In the genomic region with DNA sequence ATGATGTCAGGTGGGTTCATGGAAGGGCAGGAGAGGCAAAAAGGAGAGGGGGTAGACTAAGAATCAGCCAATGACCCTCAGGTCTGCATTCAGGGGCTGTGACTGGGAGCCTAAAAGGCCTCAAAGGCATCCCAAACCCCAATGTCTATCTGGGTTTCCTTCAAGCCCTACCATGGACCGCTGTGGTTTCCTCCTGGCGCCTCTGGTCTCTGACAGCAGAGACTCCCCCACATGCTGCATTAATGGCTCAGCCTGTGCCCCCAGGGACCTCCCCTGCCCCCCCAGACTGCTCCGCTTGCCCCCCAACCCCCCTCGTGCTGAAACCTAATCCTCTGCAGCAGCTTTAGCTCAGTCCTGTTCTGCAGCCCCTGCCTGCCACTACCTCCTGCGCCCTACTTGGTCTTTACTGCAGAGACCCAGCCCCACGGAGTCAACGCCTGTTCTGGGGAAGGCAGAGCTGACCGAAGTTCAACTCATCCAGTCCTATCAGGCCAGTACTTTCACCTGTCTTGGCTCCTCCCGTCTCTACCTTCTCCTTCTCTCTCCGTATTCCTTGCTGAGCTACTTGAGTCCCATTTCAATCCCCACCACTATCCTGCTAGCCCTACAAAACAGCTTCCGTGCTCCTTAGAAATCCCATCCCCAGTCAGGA, we compare ENCODE assay signal across 16 mouse cellular contexts. TPM values are rescaled to one million over a fixed set of nuclear protein-coding genes. Genes with fewer than 3 reads are reported as not detected.
A peak's percentile ranks its signal among the peaks of the same experiment; 100 is the strongest.
DNase-seq lines count a peak whose midpoint lies in the region; ATAC-seq lines count a peak whose summit lies in the region.
"Had no signal": no experiment of that assay in that cellular context is flagged by ENCODE, and none has a peak within 500 bp of the region (broad histone marks: within the 10 kb centered on the region; RNA-seq: fewer than 3 reads in every experiment).

Gene Asic3, plus strand, starts transcription at position 351 of the 652 bp plus-strand sequence.

- H3K27ac ChIP-seq in embryonic facial prominence, embryonic 12.5 days, result peak within 1 kb of the TSS; percentile 69
- H3K27ac ChIP-seq: heart, embryonic 10.5 days; liver, embryonic 14.5 days had no signal

- no peaks in the 10 kb centered on the region for H3K27me3 ChIP-seq in embryonic facial prominence, embryonic 12.5 days
- H3K27me3 ChIP-seq: CH12.LX had no signal

- H3K4me1 ChIP-seq in embryonic facial prominence, embryonic 12.5 days, result peaks cover 20% of the 10 kb centered on the region

- H3K4me3 ChIP-seq in embryonic facial prominence, embryonic 12.5 days, result 0 out of 2 replicates have a peak within 1 kb of the TSS, but pooled peaks have one; percentile 10
- H3K4me3 ChIP-seq: heart, embryonic 10.5 days had no signal

- ATAC-seq in embryonic facial prominence, embryonic 12.5 days (ENCODE audit: insufficient number of reproducible peaks, insufficient read depth, low FRiP score, low TSS enrichment), result no peak
- ATAC-seq in monocyte, adult 5-6 weeks (replicated peaks; ENCODE audit: insufficient number of reproducible peaks, low FRiP score, low TSS enrichment, poor library complexity, severe bottlenecking), result no peak

- peak within 1 kb of the TSS; percentile 32 for H3K4me2 ChIP-seq in embryonic facial prominence, embryonic 12.5 days (replicated peaks)

- peaks cover 8% of the 10 kb centered on the region for H3K36me3 ChIP-seq in embryonic facial prominence, embryonic 12.5 days

- H3K9me3 ChIP-seq in embryonic facial prominence, embryonic 12.5 days, result no peaks in the 10 kb centered on the region
- H3K9me3 ChIP-seq: heart, embryonic 10.5 days had no signal

- WGBS in embryonic facial prominence, embryonic 12.5 days, result 31% methylated on average over 11 of the region's 11 CpGs

- DNase-seq in retina, postnatal 1 day, result peak; percentile 32
- DNase-seq in retina, embryonic 14.5 days (ENCODE audit: low spot score), result no peak
- DNase-seq in kidney, postnatal 10 days, result peak; percentile 33
- no peak for DNase-seq in urinary bladder, postnatal 14 days (ENCODE audit: low spot score)
- no peak for DNase-seq in adrenal gland, postnatal 14 days
- DNase-seq: adrenal gland, adult 8-10 months; cerebellum, postnatal 14 days; gastrocnemius, postnatal 10 days; heart, postnatal 4 days; lung, postnatal 10 days had no signal

- no peak within 1 kb of the TSS; the same call in 1 of the 2 replicates for H3K9ac ChIP-seq in embryonic facial prominence, embryonic 12.5 days
- H3K9ac ChIP-seq: liver, embryonic 14.5 days had no signal

RNA-seq across cellular contexts. Expression of gene Asic3, which starts in this region (rescaled TPM):
- polyA plus RNA-seq in embryonic facial prominence, embryonic 12.5 days (2016; fragmentation: Nextera tagmentation; extraction: Ambion mirVana), result 1.8 and 2.8 TPM in 2 replicates
- not detected in 3 replicates for total RNA-seq in monocyte, adult 5-6 weeks (2017)
- total RNA-seq in adrenal gland, postnatal 14 days (2021), result 1.1 TPM in 1 of 2 replicates, not detected in the other
- total RNA-seq: megakaryocyte-erythroid progenitor cell, adult 5-6 weeks had no signal
- polyA plus RNA-seq: liver, embryonic 14.5 days had no signal

Comparison
In these comparisons a context has a peak if more than half of its experiments do, and no peak if none do; other contexts are left out.
1. DNase-seq: peak in retina, postnatal 1 day (single experiment) and kidney, postnatal 10 days (single experiment); none in retina, embryonic 14.5 days (single experiment), urinary bladder, postnatal 14 days (single experiment) and adrenal gland, postnatal 14 days (single experiment).